Mouse (Mus musculus): ENCODE data around the gene Thap12. TPM values are rescaled to one million over a fixed set of nuclear protein-coding genes. Genes with fewer than 3 reads are reported as not detected.

The Thap12 gene
- total and polyA plus RNA-seq, 2 experiments from 2014 or later: 37.8 to 48.6 TPM

DNA sequence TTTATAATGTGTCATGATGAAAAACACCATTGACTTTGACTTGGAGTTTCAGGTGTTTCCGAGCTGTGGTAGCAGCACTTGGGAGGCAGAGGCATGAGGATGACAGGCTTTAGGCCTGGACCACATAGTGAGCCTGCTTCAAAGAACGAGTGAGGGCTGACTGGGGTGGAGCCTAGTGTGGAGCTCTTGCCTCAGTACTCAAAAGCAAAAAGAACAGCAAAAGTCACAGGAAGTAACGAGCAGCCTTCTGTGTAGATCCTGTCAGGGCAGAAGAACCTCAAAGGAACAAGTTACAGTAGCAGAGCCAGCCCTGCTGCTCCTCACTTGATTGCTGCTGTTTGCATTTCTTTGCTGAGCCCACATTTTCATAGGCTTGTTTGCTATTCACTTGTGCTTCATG lies 14.5 kb downstream of the Thap12 start:
- no peaks in the 10 kb centered on the region for H3K27me3 ChIP-seq (ENCODE audit: control insufficient read depth, insufficient read depth, low read length)
- 75% methylated on average over 3 of the region's 3 CpGs for WGBS
- TF ChIP-seq EP300 (IDR thresholded peaks at IDR 0.05; ENCODE audit: low read depth): no peak
- no peak for TF ChIP-seq CTCF (IDR thresholded peaks at IDR 0.05; ENCODE audit: low read depth)
- H3K4me2 ChIP-seq (ENCODE audit: low read depth, low read length): no peak overlapping the region
- no peak overlapping the region for H3K4me3 ChIP-seq (ENCODE audit: low read depth, low read length)
- ATAC-seq (ENCODE audit: insufficient read depth, low read depth) (no peak), DNase-seq (ENCODE audit: low spot score) (no peak)
- 0 out of 2 replicates have a peak, but pooled peaks cover 6% of the 10 kb centered on the region for H3K4me1 ChIP-seq (ENCODE audit: control insufficient read depth, insufficient read depth)
- no peaks in the 10 kb centered on the region for H3K9me3 ChIP-seq (replicated peaks; ENCODE audit: control insufficient read depth, low read length)
- no peak overlapping the region for H3K9ac ChIP-seq (replicated peaks; ENCODE audit: low read depth, low read length)
- H3K36me3 ChIP-seq (replicated peaks; ENCODE audit: control insufficient read depth, insufficient read depth, low read length): peaks cover 50% of the 10 kb centered on the region
- no peak overlapping the region for H3K27ac ChIP-seq (ENCODE audit: low read depth)

DNA sequence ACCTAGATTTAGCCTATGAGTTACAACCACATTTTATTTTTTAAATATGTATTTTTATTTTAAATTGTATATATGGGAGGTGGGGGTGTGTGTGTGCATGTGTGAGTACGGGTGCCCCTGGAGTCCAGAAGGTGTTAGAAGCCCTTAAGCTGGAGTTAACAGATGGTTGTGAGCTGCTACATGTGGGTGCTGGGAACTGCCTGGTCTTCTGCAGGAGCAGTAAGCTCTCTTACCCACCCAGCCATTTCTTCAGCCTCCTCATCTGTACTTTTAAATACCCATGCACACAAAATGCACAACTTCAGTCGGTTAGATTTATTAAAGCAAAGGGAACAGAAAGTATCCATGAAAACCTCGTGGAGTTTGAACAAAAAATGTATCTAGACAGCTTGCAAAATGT lies 16.9 kb downstream of the Thap12 start:
- no peak for ATAC-seq (ENCODE audit: insufficient read depth, low read depth)
- H3K9me3 ChIP-seq (replicated peaks; ENCODE audit: control insufficient read depth, low read length): no peaks in the 10 kb centered on the region
- no peaks in the 10 kb centered on the region for H3K27me3 ChIP-seq (ENCODE audit: control insufficient read depth, insufficient read depth, low read length)
- H3K36me3 ChIP-seq (replicated peaks; ENCODE audit: control insufficient read depth, insufficient read depth, low read length): peaks cover 28% of the 10 kb centered on the region
- no peak for DNase-seq (ENCODE audit: low spot score)
- TF ChIP-seq CTCF (IDR thresholded peaks at IDR 0.05; ENCODE audit: low read depth) (no peak), EP300 (IDR thresholded peaks at IDR 0.05; ENCODE audit: low read depth) (no peak)
- 0 out of 2 replicates have a peak, but pooled peaks cover 6% of the 10 kb centered on the region for H3K4me1 ChIP-seq (ENCODE audit: control insufficient read depth, insufficient read depth)
- no peak overlapping the region for H3K27ac ChIP-seq (ENCODE audit: low read depth)
- no peak overlapping the region for H3K4me3 ChIP-seq (ENCODE audit: low read depth, low read length)
- 88% methylated on average over 3 of the region's 3 CpGs for WGBS
- no peak overlapping the region for H3K9ac ChIP-seq (replicated peaks; ENCODE audit: low read depth, low read length)
- H3K4me2 ChIP-seq (ENCODE audit: low read depth, low read length): no peak overlapping the region

DNA sequence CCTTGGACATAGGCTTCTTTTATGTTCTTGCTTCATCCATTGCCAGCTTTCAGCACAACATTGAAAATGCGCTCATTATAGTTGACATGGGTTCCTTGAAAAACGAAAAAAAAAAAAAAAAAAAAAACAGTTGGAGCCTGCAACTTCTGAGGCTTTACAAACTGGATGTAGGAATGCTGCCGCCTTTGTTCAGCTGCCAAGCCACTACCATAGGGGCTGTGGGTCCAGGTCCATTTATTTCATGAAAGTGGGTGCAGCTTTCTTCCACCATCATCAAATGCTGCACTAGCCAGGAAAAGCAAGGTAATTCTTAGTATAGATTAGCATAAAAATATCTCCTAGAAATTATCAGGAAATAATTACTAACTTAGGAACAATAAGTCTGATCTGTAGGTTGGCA lies 17.8 kb downstream of the Thap12 start:
- TF ChIP-seq EP300 (IDR thresholded peaks at IDR 0.05; ENCODE audit: low read depth): no peak
- no peak for TF ChIP-seq CTCF (IDR thresholded peaks at IDR 0.05; ENCODE audit: low read depth)
- Histone ChIP-seq H3K27ac (ENCODE audit: low read depth) (no peak overlapping the region), H3K4me1 (ENCODE audit: control insufficient read depth, insufficient read depth) (0 out of 2 replicates have a peak, but pooled peaks cover 6% of the 10 kb centered on the region), H3K4me3 (ENCODE audit: low read depth, low read length) (no peak overlapping the region), H3K9me3 (replicated peaks; ENCODE audit: control insufficient read depth, low read length) (no peaks in the 10 kb centered on the region), H3K9ac (replicated peaks; ENCODE audit: low read depth, low read length) (no peak overlapping the region), H3K36me3 (replicated peaks; ENCODE audit: control insufficient read depth, insufficient read depth, low read length) (peaks cover 18% of the 10 kb centered on the region), H3K4me2 (ENCODE audit: low read depth, low read length) (no peak overlapping the region), H3K27me3 (ENCODE audit: control insufficient read depth, insufficient read depth, low read length) (no peaks in the 10 kb centered on the region)
- WGBS: 62% methylated on average over 3 of the region's 3 CpGs
- DNase-seq (ENCODE audit: low spot score): no peak
- no peak for ATAC-seq (ENCODE audit: insufficient read depth, low read depth)

DNA sequence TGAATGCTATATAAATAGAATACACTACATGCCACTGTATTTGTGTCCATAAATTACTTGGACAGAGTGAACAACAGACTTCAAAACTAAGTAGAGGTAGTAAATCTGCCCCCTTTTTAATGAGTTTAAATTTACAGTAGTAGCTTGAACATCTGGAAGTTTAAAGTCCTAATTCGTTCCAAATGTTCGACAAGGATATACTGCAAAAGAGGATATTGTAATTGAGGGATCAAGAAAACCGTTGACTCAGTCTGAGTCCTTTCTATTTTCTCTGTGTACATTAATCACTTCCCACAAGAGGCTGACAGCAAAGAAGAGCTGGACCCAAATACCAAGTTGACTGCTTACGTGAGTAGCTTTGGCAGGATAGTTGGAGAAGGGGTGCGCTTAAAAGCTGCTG lies 18.3 kb downstream of the Thap12 start:
- H3K9me3 ChIP-seq (replicated peaks; ENCODE audit: control insufficient read depth, low read length): no peaks in the 10 kb centered on the region
- DNase-seq (ENCODE audit: low spot score) (no peak), ATAC-seq (ENCODE audit: insufficient read depth, low read depth) (no peak)
- H3K4me1 ChIP-seq (ENCODE audit: control insufficient read depth, insufficient read depth): 0 out of 2 replicates have a peak, but pooled peaks cover 6% of the 10 kb centered on the region
- H3K27me3 ChIP-seq (ENCODE audit: control insufficient read depth, insufficient read depth, low read length): no peaks in the 10 kb centered on the region
- no peak overlapping the region for H3K9ac ChIP-seq (replicated peaks; ENCODE audit: low read depth, low read length)
- no peak for TF ChIP-seq CTCF (IDR thresholded peaks at IDR 0.05; ENCODE audit: low read depth)
- no peak for TF ChIP-seq EP300 (IDR thresholded peaks at IDR 0.05; ENCODE audit: low read depth)
- WGBS: 61% methylated on average over 5 of the region's 5 CpGs
- peaks cover 14% of the 10 kb centered on the region for H3K36me3 ChIP-seq (replicated peaks; ENCODE audit: control insufficient read depth, insufficient read depth, low read length)
- no peak overlapping the region for H3K4me3 ChIP-seq (ENCODE audit: low read depth, low read length)
- no peak overlapping the region for H3K4me2 ChIP-seq (ENCODE audit: low read depth, low read length)
- no peak overlapping the region for H3K27ac ChIP-seq (ENCODE audit: low read depth)

DNA sequence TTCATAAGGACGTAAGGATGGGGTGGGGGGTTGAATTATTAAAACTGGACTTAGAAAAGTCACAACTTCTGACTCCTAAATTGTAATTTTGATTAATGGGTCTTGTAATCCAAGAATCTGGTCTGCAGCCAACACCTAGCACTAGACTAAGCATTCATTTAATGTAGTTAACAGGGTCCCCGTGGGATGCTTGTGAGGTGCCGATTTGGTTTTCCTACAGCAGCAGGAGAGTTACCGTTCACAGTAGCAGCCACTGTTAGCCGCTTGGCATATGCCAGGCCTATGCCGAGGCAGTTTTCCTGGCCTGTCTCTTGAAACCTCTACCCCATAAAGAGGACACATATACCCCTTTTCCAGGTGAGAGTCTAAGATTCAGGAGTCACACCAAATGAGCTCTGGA lies 18.7 kb downstream of the Thap12 start:
- TF ChIP-seq CTCF (IDR thresholded peaks at IDR 0.05; ENCODE audit: low read depth): no peak
- WGBS: 60% methylated on average over 6 of the region's 6 CpGs
- no peak for ATAC-seq (ENCODE audit: insufficient read depth, low read depth)
- H3K9ac ChIP-seq (replicated peaks; ENCODE audit: low read depth, low read length): no peak overlapping the region
- H3K4me1 ChIP-seq (ENCODE audit: control insufficient read depth, insufficient read depth): 0 out of 2 replicates have a peak, but pooled peaks cover 6% of the 10 kb centered on the region
- no peak overlapping the region for H3K4me3 ChIP-seq (ENCODE audit: low read depth, low read length)
- H3K27me3 ChIP-seq (ENCODE audit: control insufficient read depth, insufficient read depth, low read length): no peaks in the 10 kb centered on the region
- H3K9me3 ChIP-seq (replicated peaks; ENCODE audit: control insufficient read depth, low read length): no peaks in the 10 kb centered on the region
- peaks cover 9% of the 10 kb centered on the region; the same call in 1 of the 2 replicates for H3K36me3 ChIP-seq (replicated peaks; ENCODE audit: control insufficient read depth, insufficient read depth, low read length)
- H3K4me2 ChIP-seq (ENCODE audit: low read depth, low read length): no peak overlapping the region
- DNase-seq (ENCODE audit: low spot score): no peak
- no peak overlapping the region for H3K27ac ChIP-seq (ENCODE audit: low read depth)

DNA sequence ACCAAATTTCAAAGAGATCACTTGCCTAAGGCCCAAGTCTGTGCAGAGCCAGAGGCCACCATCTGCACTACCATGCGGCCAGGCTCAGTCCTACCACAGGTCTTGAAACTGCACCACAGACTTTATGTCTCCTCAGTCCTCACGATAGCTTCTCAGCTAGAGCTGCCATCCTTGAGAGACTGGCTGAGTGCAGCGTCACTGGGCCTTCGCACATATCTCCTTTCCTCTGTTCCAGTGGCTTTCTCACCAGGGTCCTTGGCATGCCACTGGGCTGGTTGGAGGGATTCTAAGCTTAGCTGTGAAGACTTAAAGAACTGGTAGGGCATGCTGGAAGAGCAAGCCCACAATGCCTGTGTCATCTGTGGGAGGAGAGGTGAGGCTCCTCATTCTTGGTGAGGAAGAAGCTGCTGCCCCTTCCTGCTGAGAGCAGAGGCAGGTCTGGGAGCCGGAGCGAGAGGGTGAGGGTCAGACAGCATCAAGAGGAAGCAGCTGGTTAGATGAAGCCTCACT lies 22.8 kb downstream of the Thap12 start:
- WGBS: 67% methylated on average over 6 of the region's 6 CpGs

More for the DNA sequence above, 22.8 kb downstream of the Thap12 start:
- H3K27ac ChIP-seq (ENCODE audit: low read depth): no peak overlapping the region
- TF ChIP-seq CTCF (IDR thresholded peaks at IDR 0.05; ENCODE audit: low read depth): no peak
- no peak for TF ChIP-seq EP300 (IDR thresholded peaks at IDR 0.05; ENCODE audit: low read depth)
- peaks cover 12% of the 10 kb centered on the region; the same call in 1 of the 2 replicates for H3K27me3 ChIP-seq (ENCODE audit: control insufficient read depth, insufficient read depth, low read length)
- H3K36me3 ChIP-seq (replicated peaks; ENCODE audit: control insufficient read depth, insufficient read depth, low read length): no peaks in the 10 kb centered on the region
- ATAC-seq (ENCODE audit: insufficient read depth, low read depth) (no peak), DNase-seq (ENCODE audit: low spot score) (no peak)
- H3K4me2 ChIP-seq (ENCODE audit: low read depth, low read length): no peak overlapping the region
- H3K9me3 ChIP-seq (replicated peaks; ENCODE audit: control insufficient read depth, low read length): no peaks in the 10 kb centered on the region
- 0 out of 2 replicates have a peak, but pooled peaks cover 6% of the 10 kb centered on the region for H3K4me1 ChIP-seq (ENCODE audit: control insufficient read depth, insufficient read depth)
- no peak overlapping the region for H3K9ac ChIP-seq (replicated peaks; ENCODE audit: low read depth, low read length)
- no peak overlapping the region for H3K4me3 ChIP-seq (ENCODE audit: low read depth, low read length)
